Comparison of ENCODE assay signal across 20 mouse cellular contexts in the genomic region with DNA sequence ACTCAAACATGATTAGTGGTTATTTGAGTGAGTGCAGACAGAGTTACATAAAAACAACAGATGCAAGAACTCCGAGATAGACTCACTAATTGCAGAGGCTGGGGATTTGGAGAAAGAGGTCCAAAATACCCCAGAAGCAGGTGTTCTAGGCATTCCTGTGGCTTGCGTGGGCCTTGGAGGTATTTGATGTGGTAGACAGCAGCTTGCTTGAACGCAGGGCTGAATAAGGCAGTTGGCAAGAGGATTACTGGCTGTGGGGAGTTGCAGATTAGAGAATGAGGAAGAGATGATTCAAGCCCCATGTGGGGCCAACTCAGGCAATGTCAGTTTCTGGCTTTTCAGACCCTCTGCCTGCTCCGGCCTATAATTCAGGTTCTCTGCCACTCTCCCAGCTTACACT. TPM values are rescaled to one million over a fixed set of nuclear protein-coding genes. Genes with fewer than 3 reads are reported as not detected.
A peak's percentile ranks its signal among the peaks of the same experiment; 100 is the strongest.
DNase-seq lines count a peak whose midpoint lies in the region; ATAC-seq and TF ChIP-seq lines count a peak whose summit lies in the region.
"Had no signal": no experiment of that assay in that cellular context is flagged by ENCODE, and none has a peak within 500 bp of the region (broad histone marks: within the 10 kb centered on the region; RNA-seq: fewer than 3 reads in every experiment).

No protein-coding gene starts in this region.

- peak; percentile 82 for ATAC-seq in embryonic facial prominence, embryonic 14.5 days (ENCODE audit: low read depth)
- no peak for ATAC-seq in inflammation-experienced regulatory T-cells, adult 6 months
- ATAC-seq: forebrain, postnatal 0 days; intestine, embryonic 15.5 days had no signal

- peak overlapping the region; percentile 14; the same call in 1 of the 2 replicates for H3K9ac ChIP-seq in MEL (ENCODE audit: control insufficient read depth, low read depth, low read length, poor library complexity, severe bottlenecking)
- no peak overlapping the region for H3K9ac ChIP-seq in embryonic facial prominence, embryonic 14.5 days (ENCODE audit: low read depth, low read length)
- H3K9ac ChIP-seq: forebrain, postnatal 0 days; heart, embryonic 15.5 days; hindbrain, embryonic 12.5 days; intestine, embryonic 15.5 days; lung, embryonic 15.5 days had no signal

- no peak overlapping the region for H3K4me2 ChIP-seq in embryonic facial prominence, embryonic 14.5 days (ENCODE audit: low read depth, low read length)
- H3K4me2 ChIP-seq: heart, embryonic 15.5 days; hindbrain, embryonic 12.5 days; intestine, embryonic 15.5 days; liver, embryonic 11.5 days; lung, embryonic 15.5 days had no signal

- H3K27ac ChIP-seq in MEL (ENCODE audit: control insufficient read depth, low read depth, low read length): no peak overlapping the region
- no peak overlapping the region for H3K27ac ChIP-seq in embryonic facial prominence, embryonic 14.5 days (replicated peaks; ENCODE audit: low read depth, low read length)
- H3K27ac ChIP-seq: heart, embryonic 15.5 days; hindbrain, embryonic 12.5 days; intestine, embryonic 15.5 days; kidney, postnatal 0 days; lung, embryonic 15.5 days had no signal

- peaks cover 0 to 7% of the 10 kb centered on the region in 2 experiments; a peak in 2 of 4 replicates for H3K36me3 ChIP-seq in MEL (ENCODE audit: control insufficient read depth in 1 of 2, insufficient read depth in 2 of 2, low read length in 2 of 2)
- no peaks in the 10 kb centered on the region for H3K36me3 ChIP-seq in embryonic facial prominence, embryonic 14.5 days (ENCODE audit: control insufficient read depth, insufficient read depth, low read length)
- H3K36me3 ChIP-seq: heart, embryonic 15.5 days; hindbrain, embryonic 12.5 days; intestine, embryonic 15.5 days; lung, embryonic 15.5 days had no signal

- no peak for TF ChIP-seq POLR2A in MEL (IDR thresholded peaks at IDR 0.05; ENCODE audit: control insufficient read depth in 1 of 2, insufficient read depth in 1 of 2, low read depth in 1 of 2, low read length in 2 of 2, poor library complexity in 1 of 2)

- H3K79me2 ChIP-seq in MEL (ENCODE audit: control insufficient read depth, insufficient read depth, low read length, poor library complexity): no peaks in the 10 kb centered on the region

- peak; percentile 18 for DNase-seq in layer of hippocampus, adult 11-12 months (ENCODE audit: low spot score)
- DNase-seq in layer of hippocampus, postnatal 25 days (ENCODE audit: extremely low spot score in 1 of 2, low spot score in 1 of 2): no peak
- peak; percentile 77 for DNase-seq in MEL (ENCODE audit: low read depth, low spot score)
- DNase-seq in embryonic facial prominence, embryonic 14.5 days (ENCODE audit: low spot score): peak; percentile 87
- DNase-seq in thymus, postnatal 10 days (ENCODE audit: low spot score in 2 of 2): peak; percentile 65 to 72
- no peak for DNase-seq in cerebellum, adult 11-12 months
- no peak for DNase-seq in testis, postnatal 14 days (ENCODE audit: low spot score)
- DNase-seq: B cell, adult 2 months; cerebellum, adult 2 months; forebrain, postnatal 0 days; left cerebral cortex, postnatal 4 days; midbrain, embryonic 14.5 days had no signal

- no peak for TF ChIP-seq RAD21 in MEL (IDR thresholded peaks at IDR 0.05; ENCODE audit: low read depth, low read length)

- WGBS in embryonic facial prominence, embryonic 14.5 days: 45% methylated on average over 4 of the region's 4 CpGs

- H3K9me3 ChIP-seq in MEL (replicated peaks; ENCODE audit: insufficient read depth, low read length): no peaks in the 10 kb centered on the region
- no peaks in the 10 kb centered on the region for H3K9me3 ChIP-seq in embryonic facial prominence, embryonic 14.5 days (ENCODE audit: control insufficient read depth, low read length)
- H3K9me3 ChIP-seq: heart, embryonic 15.5 days; hindbrain, embryonic 12.5 days; intestine, embryonic 15.5 days; lung, embryonic 15.5 days had no signal

- H3K4me3 ChIP-seq in MEL (ENCODE audit: control insufficient read depth in 1 of 2, insufficient read depth in 1 of 2, low read depth in 2 of 2, low read length in 2 of 2): no peak overlapping the region
- no peak overlapping the region for H3K4me3 ChIP-seq in embryonic facial prominence, embryonic 14.5 days (ENCODE audit: low read depth, low read length)
- H3K4me3 ChIP-seq: erythroblast, embryonic 14.5 days; heart, embryonic 15.5 days; hindbrain, embryonic 12.5 days; intestine, embryonic 15.5 days; lung, embryonic 15.5 days had no signal

- no peaks in the 10 kb centered on the region; a peak in 2 of 4 replicates for H3K27me3 ChIP-seq in MEL (ENCODE audit: control insufficient read depth in 1 of 2, insufficient read depth in 2 of 2, low read length in 2 of 2)
- no peaks in the 10 kb centered on the region for H3K27me3 ChIP-seq in embryonic facial prominence, embryonic 14.5 days (replicated peaks; ENCODE audit: control insufficient read depth, insufficient read depth, low read length)
- H3K27me3 ChIP-seq: heart, embryonic 15.5 days; intestine, embryonic 15.5 days; lung, embryonic 15.5 days had no signal

- peaks cover 6 to 7% of the 10 kb centered on the region in 2 experiments for H3K4me1 ChIP-seq in MEL (ENCODE audit: control insufficient read depth in 1 of 2, insufficient read depth in 2 of 2, low read length in 2 of 2)
- H3K4me1 ChIP-seq in embryonic facial prominence, embryonic 14.5 days (ENCODE audit: control insufficient read depth, insufficient read depth, low read length): no peaks in the 10 kb centered on the region
- H3K4me1 ChIP-seq: intestine, embryonic 15.5 days; lung, embryonic 15.5 days had no signal

- no peak for TF ChIP-seq CTCF in MEL (IDR thresholded peaks at IDR 0.05 in 2 of 3, conservative IDR thresholded peaks at IDR 0.05 in 1 of 3; ENCODE audit: control insufficient read depth in 1 of 3, insufficient read depth in 1 of 3, low read depth in 2 of 3, low read length in 3 of 3, poor library complexity in 1 of 3, severe bottlenecking in 1 of 3)

- peak; percentile 58 to 61; a peak in 3 of 4 replicates for TF ChIP-seq EP300 in MEL (IDR thresholded peaks at IDR 0.05; ENCODE audit: low read depth in 1 of 2, low read length in 2 of 2)

TF ChIP-seq in MEL, 35 proteins besides CTCF, POLR2A, EP300 and RAD21:
- TF ChIP-seq MYC (IDR thresholded peaks at IDR 0.05; ENCODE audit: low read depth, low read length): 0 out of 2 replicates have a peak, but pooled peaks have one; percentile 24
- TF ChIP-seq NRF1 (IDR thresholded peaks at IDR 0.05; ENCODE audit: insufficient read depth, low read depth, low read length, poor library complexity, severe bottlenecking): no peak
- TF ChIP-seq TCF12 (IDR thresholded peaks at IDR 0.05; ENCODE audit: low read depth, low read length): 0 out of 2 replicates have a peak, but pooled peaks have one; percentile 19
- 0 out of 2 replicates have a peak, but pooled peaks have one; percentile 12 for TF ChIP-seq SIN3A (IDR thresholded peaks at IDR 0.05; ENCODE audit: low read length)
- TF ChIP-seq GATA1 (IDR thresholded peaks at IDR 0.05; ENCODE audit: low read depth, low read length): 0 out of 2 replicates have a peak, but pooled peaks have one; percentile 13
- TF ChIP-seq ZNF384 (IDR thresholded peaks at IDR 0.05; ENCODE audit: low read depth, low read length): no peak
TF ChIP-seq in MEL: peak in this region for 4.

RNA-seq across cellular contexts. Expression of gene Klhl31, which starts 43.9 kb away (rescaled TPM):
- total RNA-seq in layer of hippocampus, postnatal 25 days (2021): under 1 TPM in 1 of 2 experiments, not detected in 1; 0.05 TPM
- total RNA-seq in MEL (2012; rRNA removed): not detected in 2 replicates
- polyA plus RNA-seq in MEL (2012; ENCODE audit: insufficient read depth in 1 of 2, insufficient read length in 2 of 2, low read depth in 1 of 2, low replicate concordance in 2 of 2, missing spikeins in 1 of 2): not detected
- 31.1 and 39.8 TPM in 2 replicates for polyA plus RNA-seq in embryonic facial prominence, embryonic 14.5 days (2014; fragmentation: Nextera tagmentation; extraction: Ambion mirVana)
- polyA plus RNA-seq in inflammation-experienced regulatory T-cells, adult 6 months (2017; shearing (Covaris generic)): under 1 TPM in 1 of 3 experiments, not detected in 2; 0.16 TPM
- polyA plus RNA-seq: erythroblast, embryonic 14.5 days; midbrain, embryonic 14.5 days had no signal

RNA-seq across cellular contexts. Expression of gene Lrrc1, which starts 47.8 kb away (rescaled TPM):
- 1 to 10 TPM; 6.8 to 8.1 TPM for total RNA-seq in layer of hippocampus, postnatal 25 days (2021)
- 5.3 and 5.7 TPM in 2 replicates for total RNA-seq in MEL (2012; rRNA removed)
- polyA plus RNA-seq in MEL (2012; ENCODE audit: insufficient read depth in 1 of 2, insufficient read length in 2 of 2, low read depth in 1 of 2, low replicate concordance in 2 of 2, missing spikeins in 1 of 2): 10 to 100 TPM in 1 of 2 experiments, not detected in 1; 12.1 TPM
- polyA plus RNA-seq in embryonic facial prominence, embryonic 14.5 days (2014; fragmentation: Nextera tagmentation; extraction: Ambion mirVana): 13.5 and 14.1 TPM in 2 replicates
- polyA plus RNA-seq in inflammation-experienced regulatory T-cells, adult 6 months (2017; shearing (Covaris generic)): 1 to 10 TPM; 2.3 to 4.3 (median 2.4) TPM

Comparison
In these comparisons a context has a peak if more than half of its experiments do, and no peak if none do; other contexts are left out.
1. DNase-seq: peak in layer of hippocampus, adult 11-12 months (single experiment), MEL (single experiment), embryonic facial prominence, embryonic 14.5 days (single experiment) and thymus, postnatal 10 days (2 of 2); none in layer of hippocampus, postnatal 25 days (0 of 2), cerebellum, adult 11-12 months (single experiment) and testis, postnatal 14 days (single experiment).
2. RNA of gene Klhl31, which starts 43.9 kb away (polyA plus RNA-seq): 31.1 to 39.8 TPM in embryonic facial prominence, embryonic 14.5 days; 0.16 TPM in inflammation-experienced regulatory T-cells, adult 6 months and not detected in MEL; every median in the first group is over 10 times any median in the second.